Mouse (Mus musculus) heart, embryonic 15.5 days (tissue): ENCODE results near the gene Hpd. TPM values are rescaled to one million over a fixed set of nuclear protein-coding genes. Genes with fewer than 3 reads are reported as not detected.

ENCODE experiments used
- ATAC-seq: fragments of 200-750 bp; cut with Nextera tagmentation; replicated peaks from 2 replicates; pipeline ENCODE4 v1.8.0; 2017; ENCODE audit warnings: low read depth, moderate TSS enrichment; ENCODE audit not compliant: insufficient number of reproducible peaks, insufficient read depth, low FRiP score
- H3K27ac ChIP-seq: fragments of 300-500 bp; sonication (generic); 2 replicates; pipeline ENCODE4 v1.5.1; 2015; ENCODE audit warnings: mild to moderate bottlenecking, inconsistent platforms
- H3K27me3 ChIP-seq: fragments of 300-500 bp; sonication (generic); 2 replicates; pipeline ENCODE4 v1.6.1; 2015; ENCODE audit warnings: inconsistent platforms
- H3K36me3 ChIP-seq: fragments of 300-500 bp; sonication (generic); 2 replicates; pipeline ENCODE4 v1.6.1; 2015; ENCODE audit warnings: mild to moderate bottlenecking, inconsistent platforms
- H3K4me1 ChIP-seq: fragments of 300-500 bp; sonication (generic); replicated peaks from 2 replicates; pipeline ENCODE4 v1.6.1; 2015; ENCODE audit warnings: inconsistent platforms
- H3K4me2 ChIP-seq: fragments of 300-500 bp; sonication (generic); 2 replicates; pipeline ENCODE4 v1.6.1; 2015; ENCODE audit warnings: inconsistent platforms, mild to moderate bottlenecking, moderate library complexity
- H3K4me3 ChIP-seq: fragments of 300-500 bp; sonication (generic); 2 replicates; pipeline ENCODE4 v1.5.1; 2015; ENCODE audit warnings: mild to moderate bottlenecking, inconsistent platforms
- H3K9ac ChIP-seq: fragments of 300-500 bp; sonication (generic); 2 replicates; pipeline ENCODE4 v1.6.1; 2015; ENCODE audit warnings: mild to moderate bottlenecking, inconsistent platforms
- H3K9me3 ChIP-seq: fragments of 300-500 bp; sonication (generic); replicated peaks from 2 replicates; pipeline ENCODE4 v1.6.1; 2016; ENCODE audit warnings: inconsistent platforms
- WGBS: fragments of 180-500 bp; shearing (Covaris S2); methylation state at CpG from one replicate; pipeline ENCODE4 v1.1.7; 2015; ENCODE audit warnings: mixed read lengths; 5-methylcytosine and 5-hydroxymethylcytosine counted together
- polyA plus RNA-seq: library from polyadenylated mRNA; unstranded; fragments of >200 nt; fragmentation: Nextera tagmentation; extraction: Ambion mirVana; gene quantifications from 2 replicates; pipeline ENCODE4 v1.2.1, GENCODE M21; 2015

The Hpd gene
- polyA plus RNA-seq, 1 experiment from 2014 or later = not detected

DNA sequence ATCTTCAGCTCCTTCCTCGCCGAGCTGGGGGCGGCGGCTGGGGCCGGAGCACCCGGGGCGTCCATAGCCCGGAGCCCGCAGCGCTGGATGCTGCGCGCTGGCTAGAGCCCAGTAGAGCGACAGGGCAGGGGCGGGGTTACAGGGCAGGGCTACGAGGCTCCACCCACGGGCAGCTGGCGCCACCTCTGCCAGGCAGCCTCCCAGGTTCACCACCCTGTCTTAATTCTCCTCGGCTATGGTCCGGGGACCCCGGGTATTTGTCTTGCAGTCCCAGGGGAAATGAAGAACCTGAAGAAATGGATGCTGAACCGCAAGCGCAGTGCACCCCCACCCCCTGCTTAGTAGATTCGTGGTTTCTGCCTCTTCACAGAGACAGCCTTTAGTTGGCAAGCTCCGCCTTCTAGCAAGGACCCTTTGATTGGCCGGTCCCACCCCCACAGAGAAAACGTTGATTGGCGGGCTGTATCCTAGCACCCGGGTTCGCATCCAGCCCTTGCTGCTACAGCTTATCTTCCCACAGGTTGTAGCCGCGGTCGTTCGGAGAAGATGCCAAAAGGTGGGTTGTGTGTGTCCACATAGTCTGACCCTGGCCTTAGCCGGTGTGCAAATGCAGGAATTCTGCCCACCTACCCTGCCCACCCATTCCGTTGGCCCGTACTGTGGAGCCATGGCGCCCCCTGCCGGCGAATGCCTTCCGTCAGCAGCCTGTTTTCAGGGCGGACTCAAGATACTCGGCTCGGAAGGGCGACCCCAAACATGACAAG, 50.0 kb downstream of the Hpd start, which contains the start of gene Rhof:
TSS of gene Rhof (minus strand) at position 385 of the 764 bp plus-strand sequence.
- 1% methylated on average over 44 of the region's 44 CpGs for WGBS
- H3K4me1 ChIP-seq = peaks cover 64% of the 10 kb centered on the region
- peak within 1 kb of the TSS; percentile 56 for H3K9ac ChIP-seq
- H3K27me3 ChIP-seq = no peaks in the 10 kb centered on the region
- peak within 1 kb of the TSS; percentile 100 for H3K27ac ChIP-seq
- no peaks in the 10 kb centered on the region for H3K36me3 ChIP-seq
- peak; percentile 18 for ATAC-seq
- H3K4me3 ChIP-seq = peak within 1 kb of the TSS; percentile 48
- no peaks in the 10 kb centered on the region for H3K9me3 ChIP-seq
- peak within 1 kb of the TSS; percentile 96 for H3K4me2 ChIP-seq

DNA sequence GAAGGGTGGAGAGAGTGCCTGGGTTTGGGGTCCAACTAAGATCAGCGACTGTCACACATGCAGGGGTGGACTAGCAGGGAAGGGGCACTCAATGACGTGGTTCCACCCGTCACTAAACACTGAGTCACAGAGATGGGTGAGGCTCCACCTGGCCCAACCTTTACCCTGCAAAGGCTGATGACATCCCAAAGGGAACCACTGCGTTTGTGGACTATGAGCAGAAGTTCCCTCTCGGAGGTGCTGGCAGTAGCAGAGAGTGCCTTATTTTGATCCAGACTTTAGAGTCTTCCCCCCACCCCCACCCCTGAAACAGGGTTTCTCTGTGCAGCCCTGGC, 51.7 kb downstream of the Hpd start:
- 89% methylated on average over 5 of the region's 5 CpGs for WGBS
- Histone ChIP-seq H3K9me3 (no peaks in the 10 kb centered on the region), H3K9ac (no peak overlapping the region), H3K4me1 (peaks cover 54% of the 10 kb centered on the region), H3K4me2 (no peak overlapping the region), H3K4me3 (no peak overlapping the region), H3K36me3 (no peaks in the 10 kb centered on the region), H3K27me3 (no peaks in the 10 kb centered on the region), H3K27ac (no peak overlapping the region)
- no peak for ATAC-seq

DNA sequence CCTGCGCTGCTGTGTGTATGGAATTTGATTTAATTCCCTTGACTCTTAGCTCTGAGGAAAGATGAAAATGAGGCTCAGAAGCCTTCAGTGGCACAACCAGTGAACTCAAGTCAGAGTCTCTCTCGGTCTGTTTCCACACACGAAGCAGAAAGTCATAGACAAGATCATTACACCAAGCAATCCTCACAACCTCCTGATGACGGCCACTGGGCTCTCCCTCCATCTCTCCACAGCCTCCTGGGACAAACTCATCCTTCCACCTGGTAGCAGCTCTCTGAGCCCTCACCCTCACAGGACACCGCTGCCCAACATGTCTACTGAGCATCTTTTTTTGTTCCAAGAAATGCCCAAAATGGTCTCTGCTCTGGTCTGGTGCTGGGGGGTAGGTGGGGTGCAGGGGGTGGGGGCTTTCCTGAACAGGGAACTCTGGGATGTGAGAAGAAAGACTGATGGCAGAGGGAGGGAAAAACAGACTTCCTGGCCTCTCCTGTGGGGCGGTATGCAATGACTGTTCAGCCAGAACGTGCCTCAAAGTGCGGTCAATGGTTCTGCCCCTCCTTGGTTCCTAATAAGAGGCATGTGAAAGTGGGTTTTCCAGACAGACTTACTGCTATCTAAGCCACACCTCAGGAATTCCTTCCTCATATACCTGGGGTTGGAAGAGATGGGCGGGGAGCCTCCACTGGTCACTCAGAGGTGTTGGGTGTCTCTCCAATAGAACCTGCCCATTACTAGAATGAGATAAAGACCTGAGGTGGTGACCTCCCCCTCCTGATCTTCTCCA, 52.3 kb downstream of the Hpd start:
- no peak overlapping the region for H3K4me2 ChIP-seq
- H3K9me3 ChIP-seq = no peaks in the 10 kb centered on the region
- no peak for ATAC-seq
- H3K4me1 ChIP-seq = peaks cover 54% of the 10 kb centered on the region
- H3K36me3 ChIP-seq = no peaks in the 10 kb centered on the region
- H3K27me3 ChIP-seq = no peaks in the 10 kb centered on the region
- WGBS = 90% methylated on average over 9 of the region's 9 CpGs
- H3K9ac ChIP-seq = no peak overlapping the region
- no peak overlapping the region for H3K4me3 ChIP-seq
- no peak overlapping the region for H3K27ac ChIP-seq

DNA sequence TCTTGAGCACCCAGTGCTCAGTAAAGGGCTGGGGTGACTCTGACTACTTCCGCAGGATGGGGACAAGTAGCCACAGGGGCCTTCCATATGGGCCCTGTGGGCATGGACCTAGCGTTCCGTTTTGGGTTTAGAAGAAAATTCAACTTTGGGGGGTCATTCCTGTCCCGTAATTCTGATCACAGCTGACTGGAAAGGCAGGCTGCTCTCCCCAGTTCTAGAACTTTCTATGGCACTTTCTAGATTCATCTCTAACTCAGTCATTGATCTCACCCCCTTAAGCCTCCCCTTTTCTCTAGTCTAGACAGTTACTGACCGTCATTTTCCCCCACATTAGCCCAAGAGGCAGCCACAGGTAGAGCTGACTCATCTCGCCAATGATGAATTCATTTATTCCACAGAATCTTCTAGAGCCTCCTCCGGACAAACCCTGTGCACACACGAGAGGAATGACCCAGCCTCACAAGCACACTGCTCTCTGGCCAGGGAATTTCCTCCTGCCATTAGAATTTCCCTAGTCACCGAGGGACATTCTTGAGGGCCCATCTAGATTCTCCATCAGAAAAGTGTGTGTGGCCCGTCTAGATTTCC, 53.3 kb downstream of the Hpd start:
- WGBS = 78% methylated on average over 10 of the region's 10 CpGs
- Histone ChIP-seq H3K9ac (no peak overlapping the region), H3K9me3 (no peaks in the 10 kb centered on the region), H3K4me3 (no peak overlapping the region), H3K4me2 (no peak overlapping the region; the same call in 1 of the 2 replicates), H3K27ac (no peak overlapping the region), H3K36me3 (no peaks in the 10 kb centered on the region), H3K4me1 (peaks cover 44% of the 10 kb centered on the region), H3K27me3 (no peaks in the 10 kb centered on the region)
- ATAC-seq = no peak

DNA sequence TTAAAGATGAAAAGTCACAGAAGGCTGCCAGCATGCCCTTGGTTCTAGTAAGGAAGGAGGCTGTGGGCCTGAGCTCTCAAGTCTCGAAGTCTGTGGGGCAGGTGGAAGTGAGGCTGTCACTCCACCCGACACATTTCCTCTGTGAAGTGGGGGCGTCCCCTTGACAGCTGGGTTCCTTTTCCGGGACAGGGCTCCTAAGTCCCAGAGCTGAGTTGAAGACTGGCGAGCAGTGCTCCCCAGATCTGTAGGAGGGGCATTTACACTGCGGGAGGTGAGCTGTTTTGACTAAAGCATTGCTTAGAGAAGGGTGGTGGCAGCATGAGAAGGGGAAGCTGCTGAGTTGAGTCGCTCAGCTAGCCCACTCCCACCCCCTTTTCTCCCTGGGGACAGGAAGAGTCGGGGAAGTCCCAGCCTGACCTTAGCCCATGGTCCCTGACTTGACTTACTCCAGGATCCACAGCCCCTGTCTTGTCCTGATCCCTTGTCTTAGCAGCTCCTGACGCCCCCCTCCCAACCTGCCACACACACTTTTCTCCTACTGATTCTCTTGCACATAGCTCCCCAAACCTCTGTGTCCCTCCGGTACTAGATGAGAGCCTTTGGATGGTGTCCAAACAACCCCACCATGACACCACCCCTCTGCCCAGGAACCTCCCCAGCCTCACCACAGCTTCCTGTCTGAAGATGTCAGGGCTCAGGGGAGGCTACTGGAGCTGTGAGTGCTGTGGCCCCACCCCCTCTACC, 53.9 kb downstream of the Hpd start:
- WGBS = 47% methylated on average over 10 of the region's 10 CpGs
- no peaks in the 10 kb centered on the region for H3K27me3 ChIP-seq
- H3K27ac ChIP-seq = peak overlapping the region; percentile 51; the same call in 1 of the 2 replicates
- peaks cover 38% of the 10 kb centered on the region for H3K4me1 ChIP-seq
- no peak overlapping the region for H3K4me3 ChIP-seq
- no peak for ATAC-seq
- H3K4me2 ChIP-seq = peak overlapping the region; percentile 29; the same call in 1 of the 2 replicates
- H3K9ac ChIP-seq = no peak overlapping the region
- no peaks in the 10 kb centered on the region for H3K36me3 ChIP-seq
- no peaks in the 10 kb centered on the region for H3K9me3 ChIP-seq

DNA sequence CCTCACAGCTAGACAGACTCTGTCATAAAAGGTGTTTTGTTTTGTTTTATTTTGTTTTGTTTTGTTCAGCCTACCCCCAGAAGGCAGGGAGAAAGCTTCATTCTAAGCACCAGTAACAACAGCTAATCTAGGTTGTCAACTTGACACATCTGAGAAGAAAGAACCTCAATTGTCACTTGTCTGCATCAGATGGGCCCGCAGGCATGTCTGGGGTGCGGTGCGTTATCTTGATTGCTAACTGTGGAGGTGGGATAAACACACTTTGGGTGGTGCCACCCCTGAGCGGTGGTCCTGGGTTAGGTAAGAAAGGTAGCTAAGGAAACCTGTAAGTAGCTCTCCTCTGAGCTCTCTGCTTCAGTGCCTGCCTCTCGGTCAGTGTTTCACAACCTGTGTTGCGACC, 55.5 kb downstream of the Hpd start:
- Histone ChIP-seq H3K36me3 (no peaks in the 10 kb centered on the region), H3K9me3 (no peaks in the 10 kb centered on the region), H3K4me1 (peaks cover 23% of the 10 kb centered on the region), H3K4me2 (no peak overlapping the region), H3K27ac (no peak overlapping the region), H3K4me3 (no peak overlapping the region), H3K27me3 (no peaks in the 10 kb centered on the region), H3K9ac (no peak overlapping the region)
- WGBS = 76% methylated on average over 6 of the region's 6 CpGs
- ATAC-seq = no peak

DNA sequence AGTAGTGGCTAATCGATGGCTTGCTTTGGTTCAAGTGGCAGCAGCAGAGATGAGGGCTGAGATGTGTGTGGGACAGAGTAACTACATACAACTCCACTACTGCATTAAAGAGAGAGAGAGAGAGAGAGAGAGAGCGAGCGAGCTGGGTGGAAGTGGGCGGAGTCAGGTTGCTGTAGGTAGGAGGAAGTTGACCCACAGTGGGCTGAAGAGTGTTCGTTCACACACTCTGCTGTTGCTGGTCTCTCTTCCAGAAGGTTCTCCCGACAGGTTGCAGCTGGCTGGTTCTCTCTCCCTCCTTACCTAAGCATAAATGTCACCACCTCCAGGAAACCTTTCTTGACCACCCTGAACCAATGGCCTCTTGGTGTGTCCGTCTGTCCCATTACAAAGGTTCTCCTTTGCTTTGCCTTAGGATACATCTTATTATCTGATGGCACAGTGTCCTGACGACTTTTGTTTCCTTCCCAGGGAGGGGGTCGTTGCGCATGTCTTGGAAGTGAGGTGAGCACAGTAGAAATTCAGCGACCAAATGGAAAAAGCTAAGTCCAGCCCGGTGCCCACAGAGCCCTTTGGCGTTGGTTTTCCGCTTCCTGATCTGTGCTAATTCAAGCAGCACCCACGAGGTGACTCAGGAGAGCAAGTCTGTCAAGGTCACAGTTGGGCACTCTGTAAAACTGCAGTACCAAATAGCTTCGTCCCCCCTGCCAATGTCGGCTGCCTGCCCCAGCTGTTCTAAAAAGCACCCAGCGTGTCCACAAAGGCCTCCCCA, 56.7 kb downstream of the Hpd start:
- H3K4me2 ChIP-seq = no peak overlapping the region
- H3K36me3 ChIP-seq = no peaks in the 10 kb centered on the region
- H3K4me1 ChIP-seq = peaks cover 19% of the 10 kb centered on the region
- no peak overlapping the region for H3K9ac ChIP-seq
- ATAC-seq = no peak; the same call in 1 of the 2 replicates
- no peaks in the 10 kb centered on the region for H3K27me3 ChIP-seq
- no peaks in the 10 kb centered on the region for H3K9me3 ChIP-seq
- no peak overlapping the region for H3K4me3 ChIP-seq
- WGBS = 59% methylated on average over 18 of the region's 18 CpGs
- peak overlapping the region; percentile 20 for H3K27ac ChIP-seq

DNA sequence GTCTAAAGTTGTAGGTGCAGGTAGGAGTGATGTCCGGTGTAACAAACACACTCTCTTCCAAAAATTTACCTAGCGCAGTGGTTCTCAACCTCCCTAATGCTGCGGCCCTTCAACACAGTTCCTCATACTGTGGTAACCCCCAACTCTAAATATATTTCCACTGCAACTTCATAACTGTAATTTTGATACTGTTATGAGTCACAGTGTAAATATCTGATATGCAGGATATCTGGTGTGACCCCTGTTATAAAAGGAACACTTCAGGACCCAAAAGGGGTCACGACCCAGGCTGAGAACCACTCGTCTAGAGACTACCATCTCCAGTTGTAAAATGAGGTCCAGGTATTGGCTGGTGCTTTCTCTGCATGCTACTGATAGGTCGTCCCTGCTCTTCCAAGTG, 57.4 kb downstream of the Hpd start:
- no peak overlapping the region for H3K4me3 ChIP-seq
- H3K27me3 ChIP-seq = no peaks in the 10 kb centered on the region
- H3K9ac ChIP-seq = no peak overlapping the region
- no peak overlapping the region for H3K27ac ChIP-seq
- WGBS = 80% methylated on average over 6 of the region's 6 CpGs
- H3K9me3 ChIP-seq = no peaks in the 10 kb centered on the region
- H3K4me2 ChIP-seq = no peak overlapping the region
- H3K36me3 ChIP-seq = no peaks in the 10 kb centered on the region
- H3K4me1 ChIP-seq = peaks cover 19% of the 10 kb centered on the region
- no peak for ATAC-seq

DNA sequence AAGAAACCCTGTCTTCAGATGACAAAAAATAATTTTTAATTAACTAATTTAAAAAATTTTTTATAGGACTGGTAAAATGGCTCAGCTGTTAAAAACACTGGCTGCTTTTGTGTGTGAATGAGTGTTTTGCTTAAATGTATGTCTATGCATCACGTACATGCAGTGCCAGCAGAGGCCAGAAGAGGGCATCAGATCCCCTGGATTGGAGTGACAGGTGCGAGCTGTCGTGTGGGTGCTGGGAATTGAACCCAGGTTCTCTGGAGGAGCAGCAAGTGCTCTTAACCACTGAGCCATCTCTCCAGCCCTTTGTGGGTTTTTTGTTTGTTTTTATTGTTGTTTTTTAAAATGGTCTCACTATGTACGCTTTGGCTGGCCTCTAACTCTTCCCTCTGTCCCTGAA, 60.3 kb downstream of the Hpd start:
- WGBS = 88% methylated on average over 4 of the region's 4 CpGs
- no peak overlapping the region for H3K4me2 ChIP-seq
- ATAC-seq = no peak
- no peak overlapping the region for H3K27ac ChIP-seq
- H3K4me3 ChIP-seq = no peak overlapping the region
- no peaks in the 10 kb centered on the region for H3K36me3 ChIP-seq
- no peak overlapping the region for H3K9ac ChIP-seq
- peaks cover 12% of the 10 kb centered on the region for H3K4me1 ChIP-seq
- H3K9me3 ChIP-seq = no peaks in the 10 kb centered on the region
- no peaks in the 10 kb centered on the region for H3K27me3 ChIP-seq
